Mouse (Mus musculus): ENCODE measurements at regions not wholly inside any gene's neighbourhood (a gene's known extent, or its start where the extent isn't known, plus 50 kb on each side); places are given as distances from the start of the nearest gene placed in this dataset.
A peak's percentile ranks its signal among the peaks of the same experiment; 100 is the strongest.

DNA sequence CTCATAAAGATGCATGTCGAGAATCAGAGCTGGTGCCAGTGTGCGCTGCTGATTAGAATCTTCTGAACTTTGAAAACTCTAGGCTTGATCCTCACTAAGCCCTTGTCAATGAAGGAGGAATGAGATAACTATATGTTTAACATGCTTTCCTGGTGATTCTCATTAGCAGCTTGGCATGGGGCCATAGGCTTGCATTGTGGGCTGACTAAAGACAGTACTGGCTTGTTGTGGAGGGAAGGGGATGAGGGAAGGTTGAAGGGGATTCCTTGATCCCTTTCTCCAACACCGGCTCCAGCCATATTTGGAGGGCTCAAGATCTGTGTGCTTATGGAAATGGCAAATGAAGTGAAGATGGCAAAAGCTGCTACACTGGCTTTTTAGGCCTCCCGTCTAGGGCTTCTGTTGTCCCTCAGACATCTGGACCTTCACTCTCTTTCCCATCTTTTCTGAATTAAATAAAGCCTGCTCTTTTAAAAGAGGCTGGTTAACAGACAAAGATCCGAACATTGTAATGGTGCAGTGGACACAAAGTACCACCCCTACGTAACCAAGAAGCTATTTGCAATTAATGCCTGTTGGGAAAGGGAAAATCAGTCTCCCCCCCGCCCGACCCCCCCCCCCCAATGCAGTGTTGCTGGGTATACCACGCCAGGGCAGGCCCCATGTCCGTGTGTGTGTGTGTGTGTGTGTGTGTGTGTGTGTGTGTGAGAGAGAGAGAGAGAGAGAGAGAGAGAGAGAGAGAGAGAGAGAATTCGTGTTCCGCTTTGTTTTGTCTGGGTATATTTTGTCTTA is 129.9 kb upstream of the Tex13c2 start:
- Histone ChIP-seq H3K4me1 (ENCODE audit: insufficient read depth) (no peaks in the 10 kb centered on the region), H3K9ac (no peak overlapping the region), H3K4me3 (ENCODE audit: low read depth, low read length) (no peak overlapping the region), H3K9me3 (ENCODE audit: low read depth, low read length) (no peaks in the 10 kb centered on the region), H3K27me3 (ENCODE audit: insufficient read depth, low read length) (no peaks in the 10 kb centered on the region), H3K36me3 (ENCODE audit: insufficient read depth) (no peaks in the 10 kb centered on the region), H3K27ac (ENCODE audit: low read depth) (no peak overlapping the region), H3K4me2 (peak overlapping the region; percentile 54; the same call in 1 of the 2 replicates)
- DNase-seq: peak; percentile 28
- TF ChIP-seq CTCF (IDR thresholded peaks at IDR 0.05; ENCODE audit: low read depth): no peak
- 34% methylated on average over 12 of the region's 12 CpGs for WGBS
- ATAC-seq (ENCODE audit: insufficient read depth): 0 out of 2 replicates have a peak, but pooled peaks have one; percentile 28

- Histone ChIP-seq H3K9me3 (ENCODE audit: low read depth, low read length) (no peaks in the 10 kb centered on the region), H3K4me3 (ENCODE audit: low read depth, low read length) (peak overlapping the region; percentile 20; the same call in 1 of the 2 replicates), H3K36me3 (ENCODE audit: insufficient read depth) (no peaks in the 10 kb centered on the region), H3K9ac (no peak overlapping the region; the same call in 1 of the 2 replicates), H3K27ac (ENCODE audit: low read depth) (peak overlapping the region; percentile 38; the same call in 1 of the 2 replicates), H3K4me2 (peak overlapping the region; percentile 54), H3K4me1 (ENCODE audit: insufficient read depth) (no peaks in the 10 kb centered on the region), H3K27me3 (ENCODE audit: insufficient read depth, low read length) (no peaks in the 10 kb centered on the region)
- DNase-seq (peak; percentile 52), ATAC-seq (ENCODE audit: insufficient read depth) (peak; percentile 68; the same call in 1 of the 2 replicates)
- 19% methylated on average over 15 of the region's 15 CpGs for WGBS
- TF ChIP-seq CTCF (IDR thresholded peaks at IDR 0.05; ENCODE audit: low read depth): peak; percentile 10; the same call in 1 of the 2 replicates
These were observed 129.1 kb upstream of the Tex13c2 start for GRCm38 (mm10) chrX:42360173-42360931.

- Histone ChIP-seq H3K4me3 (ENCODE audit: low read depth, low read length) (no peak overlapping the region; the same call in 1 of the 2 replicates), H3K36me3 (ENCODE audit: insufficient read depth) (no peaks in the 10 kb centered on the region), H3K4me1 (ENCODE audit: insufficient read depth) (no peaks in the 10 kb centered on the region), H3K27ac (ENCODE audit: low read depth) (no peak overlapping the region), H3K9ac (no peak overlapping the region), H3K4me2 (peak overlapping the region; percentile 54), H3K27me3 (ENCODE audit: insufficient read depth, low read length) (no peaks in the 10 kb centered on the region), H3K9me3 (ENCODE audit: low read depth, low read length) (no peaks in the 10 kb centered on the region)
- WGBS: 32% methylated on average over 6 of the region's 6 CpGs
- ATAC-seq (ENCODE audit: insufficient read depth): no peak
- DNase-seq: peak; percentile 13
- TF ChIP-seq CTCF (IDR thresholded peaks at IDR 0.05; ENCODE audit: low read depth): no peak
These were observed 128.5 kb upstream of the Tex13c2 start for GRCm38 (mm10) chrX:42360973-42361372.

DNA sequence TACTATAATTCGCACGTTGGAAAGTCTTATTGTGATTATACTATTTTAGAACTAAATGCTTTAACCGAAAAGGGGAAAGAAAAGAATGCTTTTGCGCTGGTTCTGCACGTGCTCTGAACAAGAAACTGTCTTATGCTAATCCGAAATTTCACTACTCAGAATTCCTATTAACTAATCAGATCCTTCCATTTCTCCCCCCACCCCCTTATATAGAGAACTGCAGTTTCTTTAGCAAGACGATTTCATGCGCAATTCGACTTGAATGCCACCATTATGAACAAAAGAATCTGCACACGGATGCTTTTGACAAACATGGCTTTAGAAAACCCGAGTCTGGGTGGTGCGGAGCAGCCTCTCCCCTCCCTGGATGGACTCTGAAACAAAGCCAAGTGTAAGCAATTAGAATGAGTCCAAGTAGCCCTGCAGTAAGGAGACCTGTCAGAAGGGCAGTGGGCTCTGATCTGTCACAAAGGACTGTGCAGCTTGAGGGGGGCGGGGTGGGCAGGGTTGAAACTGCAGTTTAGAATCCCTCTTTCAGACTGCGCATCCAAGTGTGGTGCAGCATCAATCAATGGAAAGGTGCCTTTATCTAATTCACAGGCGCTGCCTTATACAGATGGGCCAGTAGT is 128.0 kb upstream of the Tex13c2 start:
- H3K4me2 ChIP-seq: no peak overlapping the region
- no peak overlapping the region for H3K9ac ChIP-seq

DNA sequence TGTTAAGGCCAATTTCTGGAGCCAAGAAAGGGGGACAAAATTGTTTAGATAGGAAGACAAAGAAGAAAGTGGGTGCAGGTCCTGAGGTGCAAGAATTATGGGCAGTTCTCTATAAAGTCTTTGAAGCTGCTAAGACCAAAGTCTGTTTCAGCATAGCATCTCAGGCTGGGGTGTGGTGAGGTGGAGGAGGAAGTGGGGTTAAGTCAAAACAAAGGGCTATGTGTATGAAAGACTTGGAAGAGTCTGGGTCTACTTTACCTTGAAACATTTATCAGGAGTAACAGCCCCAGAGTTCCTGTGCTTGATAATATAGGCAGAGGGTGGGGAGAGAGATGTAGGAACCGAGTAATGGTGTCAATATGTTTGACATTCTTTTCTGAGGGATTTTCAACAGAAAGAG is 125.4 kb upstream of the Tex13c2 start:
- ATAC-seq (ENCODE audit: insufficient read depth) (no peak), DNase-seq (no peak)
- no peaks in the 10 kb centered on the region for H3K9me3 ChIP-seq (ENCODE audit: low read depth, low read length)
- no peaks in the 10 kb centered on the region for H3K27me3 ChIP-seq (ENCODE audit: insufficient read depth, low read length)
- 29% methylated on average over 1 of the region's 1 CpGs for WGBS
- H3K4me2 ChIP-seq: no peak overlapping the region
- no peak overlapping the region for H3K4me3 ChIP-seq (ENCODE audit: low read depth, low read length)
- no peak overlapping the region for H3K27ac ChIP-seq (ENCODE audit: low read depth)
- H3K36me3 ChIP-seq (ENCODE audit: insufficient read depth): no peaks in the 10 kb centered on the region
- no peak for TF ChIP-seq CTCF (IDR thresholded peaks at IDR 0.05; ENCODE audit: low read depth)
- no peak overlapping the region for H3K9ac ChIP-seq
- H3K4me1 ChIP-seq (ENCODE audit: insufficient read depth): no peaks in the 10 kb centered on the region

More for the DNA sequence above, 128.0 kb upstream of the Tex13c2 start:
- no peaks in the 10 kb centered on the region for H3K9me3 ChIP-seq (ENCODE audit: low read depth, low read length)
- no peaks in the 10 kb centered on the region for H3K4me1 ChIP-seq (ENCODE audit: insufficient read depth)
- DNase-seq (peak; percentile 10), ATAC-seq (ENCODE audit: insufficient read depth) (peak; percentile 21; the same call in 1 of the 2 replicates)
- no peak overlapping the region for H3K4me3 ChIP-seq (ENCODE audit: low read depth, low read length)
- no peaks in the 10 kb centered on the region for H3K27me3 ChIP-seq (ENCODE audit: insufficient read depth, low read length)
- H3K36me3 ChIP-seq (ENCODE audit: insufficient read depth): no peaks in the 10 kb centered on the region
- 37% methylated on average over 15 of the region's 15 CpGs for WGBS
- H3K27ac ChIP-seq (ENCODE audit: low read depth): no peak overlapping the region
- TF ChIP-seq CTCF (IDR thresholded peaks at IDR 0.05; ENCODE audit: low read depth): no peak

- peak; percentile 60 for DNase-seq
- Histone ChIP-seq H3K4me3 (ENCODE audit: low read depth, low read length) (no peak overlapping the region), H3K9me3 (ENCODE audit: low read depth, low read length) (no peaks in the 10 kb centered on the region), H3K27ac (ENCODE audit: low read depth) (0 out of 2 replicates have a peak overlapping the region, but pooled peaks have one; percentile 18), H3K9ac (no peak overlapping the region), H3K4me2 (no peak overlapping the region), H3K4me1 (ENCODE audit: insufficient read depth) (no peaks in the 10 kb centered on the region), H3K36me3 (ENCODE audit: insufficient read depth) (no peaks in the 10 kb centered on the region), H3K27me3 (ENCODE audit: insufficient read depth, low read length) (no peaks in the 10 kb centered on the region)
- 41% methylated on average over 3 of the region's 3 CpGs for WGBS
- ATAC-seq (ENCODE audit: insufficient read depth): peak; percentile 87
- no peak for TF ChIP-seq CTCF (IDR thresholded peaks at IDR 0.05; ENCODE audit: low read depth)
These were observed 115.6 kb upstream of the Tex13c2 start for GRCm38 (mm10) chrX:42373794-42374398.
